Mouse (Mus musculus) testis, adult 2 months (tissue): ENCODE results near the gene Dynlrb1.

Experiments
- CTCF ChIP-seq: fragments of 200-500 bp; IDR thresholded peaks from 2 replicates; pipeline ENCODE4 v1.5.1; 2012; ENCODE audit warnings: low read depth, mild to moderate bottlenecking, inconsistent platforms, low read length, moderate library complexity; ENCODE audit not compliant: control insufficient read depth, insufficient read depth, insufficient replicate concordance
- POLR2A ChIP-seq: fragments of 200-500 bp; IDR thresholded peaks from 2 replicates; pipeline ENCODE4 v1.6.1; 2012; ENCODE audit warnings: low read depth, mild to moderate bottlenecking, inconsistent platforms, low read length, moderate library complexity; ENCODE audit not compliant: control insufficient read depth

DNA sequence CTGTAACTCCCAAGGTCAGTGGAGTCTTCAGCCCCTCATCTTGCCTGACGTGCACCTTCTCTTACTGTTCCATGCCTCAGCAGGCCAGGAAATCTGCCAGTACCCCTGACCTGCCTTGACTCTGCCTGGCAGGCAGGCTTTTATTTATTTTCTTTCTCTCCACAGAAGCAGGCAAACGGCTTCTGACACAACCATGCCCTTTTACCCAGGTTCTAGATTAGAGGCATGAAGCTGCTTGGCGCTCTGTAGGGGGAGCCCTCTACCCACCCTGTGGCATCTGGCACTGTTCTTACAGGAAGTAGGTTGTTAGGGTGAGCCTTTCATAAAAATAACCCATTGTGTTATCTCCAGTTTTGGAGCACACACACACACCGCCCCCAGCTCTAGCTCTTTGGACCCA is 4.6 kb downstream of the Dynlrb1 start:
- no peak for TF ChIP-seq POLR2A
- no peak for TF ChIP-seq CTCF
